Mouse (Mus musculus): ENCODE data around the gene Kat8.

DNA sequence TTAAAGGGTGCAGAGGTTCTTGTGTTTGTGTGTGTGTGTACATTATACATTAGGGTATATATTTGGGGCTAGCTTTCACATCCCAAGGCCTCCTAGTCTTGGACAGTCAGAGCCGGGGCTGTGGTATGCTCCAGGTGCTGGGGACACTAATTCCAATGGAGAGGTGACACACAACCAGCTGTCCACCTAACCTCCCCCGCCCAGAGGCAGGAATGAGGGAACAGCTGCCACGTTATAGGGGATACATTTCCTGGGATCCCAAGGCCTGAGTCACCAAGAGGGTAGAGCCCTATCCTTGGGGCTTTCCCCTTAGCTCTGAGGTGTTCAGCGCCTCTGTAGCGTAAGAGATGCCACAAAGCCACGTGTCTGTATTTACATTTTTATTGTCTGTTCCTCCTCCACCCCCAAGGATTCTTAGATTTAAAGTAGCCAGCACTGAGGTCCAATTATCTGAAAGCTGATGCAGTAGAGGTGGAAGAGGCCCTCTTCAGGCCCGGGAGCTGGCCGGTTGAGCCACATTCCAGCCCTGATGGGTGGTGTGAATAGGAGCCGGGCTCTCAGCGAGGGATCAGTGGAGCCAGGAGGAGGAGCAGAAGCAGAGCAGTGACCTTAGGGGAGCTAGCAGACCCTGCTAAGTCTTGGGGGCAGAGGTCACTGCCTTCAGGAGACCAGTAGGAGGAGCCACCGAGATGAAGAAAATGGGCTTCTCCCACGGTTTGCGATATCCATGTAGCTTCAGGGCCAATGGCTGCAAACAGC lies 20.1 kb downstream of the Kat8 start:
- TF ChIP-seq CTCF (IDR thresholded peaks at IDR 0.05; ENCODE audit: control insufficient read depth, insufficient read depth, insufficient read length) = no peak
- peak; percentile 84 for TF ChIP-seq MAX (IDR thresholded peaks at IDR 0.05)
- peak; percentile 56 for TF ChIP-seq USF1 (IDR thresholded peaks at IDR 0.05; ENCODE audit: low read depth)

All from C2C12 (cell line).